In the genomic region with DNA sequence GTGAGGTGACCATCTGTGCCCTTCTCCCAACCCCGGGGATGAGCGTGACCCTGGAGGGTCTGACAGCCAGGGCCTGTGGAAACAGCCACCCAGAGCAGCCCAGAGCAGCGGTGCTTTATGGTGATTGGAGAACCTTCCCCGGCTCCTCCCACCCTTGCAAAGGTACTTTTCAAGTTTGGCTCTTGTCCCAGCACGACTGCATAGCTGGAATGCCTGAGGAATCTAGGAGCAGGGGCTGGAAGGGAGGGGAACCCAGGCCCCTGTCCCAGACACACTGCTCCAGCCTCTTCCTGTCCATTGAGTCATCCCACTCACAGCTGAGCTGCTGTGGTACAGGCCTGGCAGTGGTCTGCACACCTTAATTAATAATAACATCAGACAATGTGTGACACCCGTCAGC, we compare ENCODE assay signal across 9 mouse cellular contexts. TPM values are rescaled to one million over a fixed set of nuclear protein-coding genes. Genes with fewer than 3 reads are reported as not detected.
DNase-seq lines count a peak whose midpoint lies in the region; ATAC-seq and TF ChIP-seq lines count a peak whose summit lies in the region.
"Had no signal": no experiment of that assay in that cellular context is flagged by ENCODE, and none has a peak within 500 bp of the region (broad histone marks: within the 10 kb centered on the region; RNA-seq: fewer than 3 reads in every experiment).

No protein-coding gene starts in this region.

- ATAC-seq in liver, postnatal 0 days, result no peak
- ATAC-seq in kidney, embryonic 16.5 days (ENCODE audit: low FRiP score, low TSS enrichment), result peak; percentile 93

- no peak overlapping the region for H3K27ac ChIP-seq in liver, postnatal 0 days (ENCODE audit: low read depth)
- H3K27ac ChIP-seq in heart, embryonic 10.5 days, result peak overlapping the region; percentile 73
- H3K27ac ChIP-seq in kidney, embryonic 16.5 days (ENCODE audit: low read length), result peak overlapping the region; percentile 84

- H3K36me3 ChIP-seq in liver, postnatal 0 days (replicated peaks; ENCODE audit: insufficient read depth, low read length), result peaks cover 39% of the 10 kb centered on the region
- peaks cover 39% of the 10 kb centered on the region for H3K36me3 ChIP-seq in heart, embryonic 10.5 days
- H3K36me3 ChIP-seq in kidney, embryonic 16.5 days (ENCODE audit: insufficient read depth, low read length), result peaks cover 30% of the 10 kb centered on the region

- no peaks in the 10 kb centered on the region for H3K4me1 ChIP-seq in liver, postnatal 0 days (ENCODE audit: insufficient read depth)
- peaks cover 63% of the 10 kb centered on the region for H3K4me1 ChIP-seq in heart, embryonic 10.5 days
- peaks cover 17% of the 10 kb centered on the region for H3K4me1 ChIP-seq in kidney, embryonic 16.5 days (ENCODE audit: insufficient read depth, low read length)

- DNase-seq in liver, result peak; percentile 55
- DNase-seq in liver, postnatal 0 days, result no peak
- peak; percentile 90 for DNase-seq in heart, embryonic 10.5 days (ENCODE audit: low spot score)
- peak; percentile 71 to 83 for DNase-seq in lung, postnatal 4 days
- DNase-seq in right cerebral cortex, postnatal 14 days, result no peak
- no peak for DNase-seq in layer of hippocampus, postnatal 25 days (ENCODE audit: extremely low spot score in 1 of 2, low spot score in 1 of 2)
- no peak for DNase-seq in gastrocnemius, postnatal 25 days

- H3K4me3 ChIP-seq in liver, postnatal 0 days (ENCODE audit: low read depth, low read length), result no peak overlapping the region
- H3K4me3 ChIP-seq in heart, embryonic 10.5 days, result peak overlapping the region; percentile 27
- no peak overlapping the region for H3K4me3 ChIP-seq in kidney, embryonic 16.5 days (ENCODE audit: low read length)

- H3K9me3 ChIP-seq in liver, postnatal 0 days (ENCODE audit: low read length), result no peaks in the 10 kb centered on the region
- H3K9me3 ChIP-seq in heart, embryonic 10.5 days, result no peaks in the 10 kb centered on the region
- no peaks in the 10 kb centered on the region for H3K9me3 ChIP-seq in kidney, embryonic 16.5 days (ENCODE audit: low read length)

- no peak overlapping the region for H3K4me2 ChIP-seq in liver, postnatal 0 days (ENCODE audit: low read depth, low read length)
- no peak overlapping the region for H3K4me2 ChIP-seq in kidney, embryonic 16.5 days (replicated peaks; ENCODE audit: low read depth, low read length)

- H3K9ac ChIP-seq in liver, postnatal 0 days (replicated peaks), result no peak overlapping the region
- no peak overlapping the region for H3K9ac ChIP-seq in kidney, embryonic 16.5 days (replicated peaks; ENCODE audit: low read length)

- WGBS in liver, postnatal 0 days (ENCODE audit: insufficient replicate concordance), result 62% methylated on average over 6 of the region's 6 CpGs
- WGBS in heart, embryonic 10.5 days, result 15% methylated on average over 6 of the region's 6 CpGs
- 16% methylated on average over 6 of the region's 6 CpGs for WGBS in kidney, embryonic 16.5 days

- no peaks in the 10 kb centered on the region for H3K27me3 ChIP-seq in liver, postnatal 0 days (ENCODE audit: insufficient read depth, low read length)
- no peaks in the 10 kb centered on the region for H3K27me3 ChIP-seq in heart, embryonic 10.5 days (ENCODE audit: insufficient read depth, poor library complexity, severe bottlenecking)
- H3K27me3 ChIP-seq in kidney, embryonic 16.5 days (ENCODE audit: insufficient read depth, low read length), result no peaks in the 10 kb centered on the region

- TF ChIP-seq EP300 in liver, postnatal 0 days (IDR thresholded peaks at IDR 0.05; ENCODE audit: low read depth), result no peak

- no peak for TF ChIP-seq CTCF in liver, postnatal 0 days (IDR thresholded peaks at IDR 0.05; ENCODE audit: low read depth)

RNA-seq across cellular contexts. Expression of gene Gm13420, which starts 34.8 kb away (rescaled TPM):
- polyA plus RNA-seq in liver, postnatal 0 days (2015; fragmentation: Nextera tagmentation; extraction: Ambion mirVana), result 0.13 and 0.19 TPM in 2 replicates
- 0.28 TPM in 1 of 2 replicates, not detected in the other for polyA plus RNA-seq in heart, embryonic 10.5 days (2016; fragmentation: Nextera tagmentation; extraction: Ambion mirVana)
- polyA plus RNA-seq in kidney, embryonic 16.5 days (2015; fragmentation: Nextera tagmentation; extraction: Ambion mirVana), result 1.8 and 2.1 TPM in 2 replicates
- 1 to 10 TPM in 1 of 2 experiments, under 1 TPM in 1; 0.91 to 1.2 TPM for total RNA-seq in layer of hippocampus, postnatal 25 days (2021)
- not detected for total RNA-seq in gastrocnemius, postnatal 25 days (2021)

RNA-seq across cellular contexts. Expression of gene Gm13547, which starts 42.4 kb away (rescaled TPM):
- polyA plus RNA-seq in liver, postnatal 0 days (2015; fragmentation: Nextera tagmentation; extraction: Ambion mirVana), result not detected in 2 replicates
- polyA plus RNA-seq in heart, embryonic 10.5 days (2016; fragmentation: Nextera tagmentation; extraction: Ambion mirVana), result not detected in 2 replicates
- polyA plus RNA-seq in kidney, embryonic 16.5 days (2015; fragmentation: Nextera tagmentation; extraction: Ambion mirVana), result not detected in 2 replicates
- total RNA-seq in layer of hippocampus, postnatal 25 days (2021), result not detected
- total RNA-seq in gastrocnemius, postnatal 25 days (2021), result not detected
- total RNA-seq: left cerebral cortex, postnatal 10 days had no signal

Comparison
In these comparisons a context has a peak if more than half of its experiments do, and no peak if none do; other contexts are left out.
1. DNase-seq: peak in liver (single experiment), heart, embryonic 10.5 days (single experiment) and lung, postnatal 4 days (2 of 2); none in liver, postnatal 0 days (single experiment), right cerebral cortex, postnatal 14 days (single experiment), layer of hippocampus, postnatal 25 days (0 of 2) and gastrocnemius, postnatal 25 days (single experiment).